Mouse (Mus musculus) induced T-regulatory cell, adult 2 months (primary cell): ENCODE data around the gene Nacc2.

ENCODE experiments used
- DNase-seq: peaks from one replicate; pipeline ENCODE4 v3.0.0-alpha.2; 2012; ENCODE audit warnings: low read depth

Nacc2 gene

GRCm38 (mm10) chr2:26052806-26053205 is 70.2 kb downstream of the Nacc2 start:
- DNase-seq = no peak

GRCm38 (mm10) chr2:26048816-26049215 is 74.2 kb downstream of the Nacc2 start:
- DNase-seq = no peak

- no peak for DNase-seq
Measured at GRCm38 (mm10) chr2:26044216-26044615, 78.8 kb downstream of the Nacc2 start.

- DNase-seq = no peak
Measured at GRCm38 (mm10) chr2:26042603-26043002, 80.4 kb downstream of the Nacc2 start.

- DNase-seq = no peak
Measured at GRCm38 (mm10) chr2:26041163-26041810, 81.7 kb downstream of the Nacc2 start.

- no peak for DNase-seq
Measured at GRCm38 (mm10) chr2:26039951-26040350, 83.1 kb downstream of the Nacc2 start.

- no peak for DNase-seq
Measured at GRCm38 (mm10) chr2:26037386-26037785, 85.6 kb downstream of the Nacc2 start.

- DNase-seq = no peak
Measured at GRCm38 (mm10) chr2:26034344-26035050, 88.5 kb downstream of the Nacc2 start.

- DNase-seq = peak; percentile 30
Measured at GRCm38 (mm10) chr2:26030288-26030687, 92.7 kb downstream of the Nacc2 start.

GRCm38 (mm10) chr2:26024138-26025075 is 98.6 kb downstream of the Nacc2 start:
- peak; percentile 75 for DNase-seq

- DNase-seq = peak; percentile 23
Measured at GRCm38 (mm10) chr2:26022626-26023025, 100.4 kb downstream of the Nacc2 start.

GRCm38 (mm10) chr2:26022258-26022565 is 100.8 kb downstream of the Nacc2 start:
- no peak for DNase-seq

GRCm38 (mm10) chr2:26021561-26022257 is 101.3 kb downstream of the Nacc2 start, which contains the start of gene Ubac1:
Ubac1 (minus strand) TSS chr2:26021747.
- DNase-seq = peak; percentile 91

- peak; percentile 76 for DNase-seq
Measured at GRCm38 (mm10) chr2:26020714-26021560, 102.1 kb downstream of the Nacc2 start.

- DNase-seq = peak; percentile 17
Measured at GRCm38 (mm10) chr2:26019923-26020322, 103.1 kb downstream of the Nacc2 start.

- DNase-seq = peak; percentile 7
Measured at GRCm38 (mm10) chr2:26017326-26017725, 105.7 kb downstream of the Nacc2 start.

- DNase-seq = no peak
Measured at GRCm38 (mm10) chr2:26013674-26014073, 109.3 kb downstream of the Nacc2 start.

- DNase-seq = no peak
Measured at GRCm38 (mm10) chr2:26011420-26011819, 111.6 kb downstream of the Nacc2 start.
